Comparison of ENCODE assay signal across 21 mouse cellular contexts in the genomic region with DNA sequence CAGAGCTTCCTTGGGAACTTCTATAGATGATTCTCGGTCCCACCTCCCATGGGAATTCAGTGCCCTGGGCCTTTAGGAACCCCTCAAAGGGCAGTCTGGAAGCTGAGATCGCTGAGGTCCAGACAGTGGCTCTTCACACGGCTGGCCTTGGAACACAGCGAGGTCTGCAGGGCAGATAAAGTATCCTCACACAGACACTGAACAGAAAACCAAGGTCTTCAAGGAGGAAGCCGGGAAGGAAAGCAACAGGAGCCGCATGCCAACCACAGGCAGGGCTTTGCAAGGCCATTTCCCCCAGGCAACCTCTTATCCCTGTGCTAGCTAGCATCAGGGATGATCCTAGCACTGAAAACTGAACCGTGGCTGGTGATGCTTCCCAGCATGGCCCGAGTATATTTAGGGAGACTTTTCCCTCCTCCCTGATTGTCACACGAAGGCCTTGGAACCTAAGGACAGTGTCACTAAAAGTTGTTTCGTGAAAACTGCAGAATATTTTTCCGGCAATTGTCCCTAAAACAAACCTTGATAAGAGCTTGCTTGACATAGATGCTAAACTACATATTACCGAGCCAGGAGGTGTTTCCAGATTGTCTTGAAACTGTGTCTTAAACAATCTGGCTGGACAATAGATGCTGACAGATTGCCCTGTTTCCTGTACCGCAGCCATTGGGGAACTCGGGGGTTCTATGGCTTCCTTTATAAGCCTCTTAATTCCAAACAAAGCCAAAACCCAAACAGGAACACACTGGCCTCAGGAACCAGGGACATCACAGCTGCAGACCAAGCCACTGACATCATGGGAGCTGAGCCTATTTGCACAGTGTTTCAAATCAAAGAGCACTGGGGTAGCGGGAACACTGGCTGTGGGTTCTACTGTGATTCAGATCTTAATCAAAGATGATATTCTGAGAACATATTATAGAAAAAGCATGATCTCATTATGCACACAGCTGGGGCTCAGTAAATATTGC. TPM values are rescaled to one million over a fixed set of nuclear protein-coding genes. Genes with fewer than 3 reads are reported as not detected.
DNase-seq lines count a peak whose midpoint lies in the region; ATAC-seq and TF ChIP-seq lines count a peak whose summit lies in the region.
"Had no signal": no experiment of that assay in that cellular context is flagged by ENCODE, and none has a peak within 500 bp of the region (broad histone marks: within the 10 kb centered on the region; RNA-seq: fewer than 3 reads in every experiment).

No protein-coding gene starts in this region.

- TF ChIP-seq CTCF in lung, embryonic 14.5 days (IDR thresholded peaks at IDR 0.05; ENCODE audit: low read depth), result no peak

- no peak overlapping the region for H3K4me2 ChIP-seq in lung, embryonic 14.5 days
- H3K4me2 ChIP-seq: embryonic facial prominence, embryonic 12.5 days; forebrain, embryonic 13.5 days; heart, embryonic 12.5 days; hindbrain, embryonic 15.5 days; limb, embryonic 12.5 days; liver, embryonic 13.5 days; midbrain, embryonic 13.5 days; stomach, embryonic 15.5 days had no signal

- no peaks in the 10 kb centered on the region for H3K9me3 ChIP-seq in lung, embryonic 14.5 days (ENCODE audit: low read depth, low read length)
- H3K9me3 ChIP-seq: embryonic facial prominence, embryonic 12.5 days; forebrain, embryonic 13.5 days; heart, embryonic 12.5 days; hindbrain, embryonic 15.5 days; limb, embryonic 12.5 days; liver, embryonic 13.5 days; midbrain, embryonic 13.5 days; stomach, embryonic 15.5 days had no signal

- H3K36me3 ChIP-seq in lung, embryonic 14.5 days (ENCODE audit: insufficient read depth), result no peaks in the 10 kb centered on the region
- H3K36me3 ChIP-seq: embryonic facial prominence, embryonic 12.5 days; heart, embryonic 12.5 days; hindbrain, embryonic 15.5 days; limb, embryonic 12.5 days; liver, embryonic 13.5 days; midbrain, embryonic 13.5 days; stomach, embryonic 15.5 days had no signal

- WGBS in lung, embryonic 14.5 days, result 49% methylated on average over 15 of the region's 15 CpGs

- DNase-seq in frontal cortex, postnatal 10 days (ENCODE audit: low spot score in 2 of 2), result no peak
- DNase-seq in lung, embryonic 14.5 days, result peak; percentile 35
- no peak for DNase-seq in lung, adult 18-20 months
- peak; percentile 25 for DNase-seq in 416B (ENCODE audit: low read depth)
- DNase-seq in adrenal gland, postnatal 36 days, result peak; percentile 33 to 51
- DNase-seq in cerebellum, adult 9-11 months, result no peak
- DNase-seq: cerebellum, adult 9-10 months; heart, postnatal 14 days; liver, embryonic 13.5 days had no signal

- no peaks in the 10 kb centered on the region for H3K4me1 ChIP-seq in lung, embryonic 14.5 days (ENCODE audit: insufficient read depth)
- H3K4me1 ChIP-seq: liver, embryonic 13.5 days had no signal

- ATAC-seq in frontal cortex, adult (ENCODE audit: low TSS enrichment), result peak; percentile 21; the same call in 1 of the 2 replicates
- ATAC-seq in lung, embryonic 14.5 days (ENCODE audit: insufficient read depth), result no peak
- ATAC-seq: intestine, postnatal 0 days; lung, postnatal 0 days had no signal

- H3K27ac ChIP-seq in lung, embryonic 14.5 days (ENCODE audit: low read depth), result no peak overlapping the region
- H3K27ac ChIP-seq: embryonic facial prominence, embryonic 12.5 days; forebrain, embryonic 13.5 days; hindbrain, embryonic 15.5 days; limb, embryonic 12.5 days; liver, embryonic 13.5 days; midbrain, embryonic 13.5 days; stomach, embryonic 15.5 days had no signal

- no peaks in the 10 kb centered on the region for H3K27me3 ChIP-seq in lung, embryonic 14.5 days (ENCODE audit: insufficient read depth, low read length)
- H3K27me3 ChIP-seq: embryonic facial prominence, embryonic 12.5 days; hindbrain, embryonic 15.5 days; limb, embryonic 12.5 days; midbrain, embryonic 13.5 days; stomach, embryonic 15.5 days had no signal

- no peak overlapping the region for H3K4me3 ChIP-seq in lung, embryonic 14.5 days (ENCODE audit: low read depth, low read length)
- H3K4me3 ChIP-seq: embryonic facial prominence, embryonic 12.5 days; erythroblast, embryonic 14.5 days; forebrain, embryonic 13.5 days; heart, embryonic 12.5 days; hindbrain, embryonic 15.5 days; limb, embryonic 12.5 days; liver, embryonic 13.5 days; midbrain, embryonic 13.5 days; myocyte; stomach, embryonic 15.5 days had no signal

- no peak overlapping the region for H3K9ac ChIP-seq in lung, embryonic 14.5 days
- H3K9ac ChIP-seq: embryonic facial prominence, embryonic 12.5 days; forebrain, embryonic 13.5 days; heart, embryonic 12.5 days; hindbrain, embryonic 15.5 days; limb, embryonic 12.5 days; liver, embryonic 13.5 days; midbrain, embryonic 13.5 days; stomach, embryonic 15.5 days had no signal

RNA-seq across cellular contexts. Expression of gene Ptpn3, which starts 27.8 kb away (rescaled TPM):
- polyA plus RNA-seq in lung, embryonic 14.5 days (2014; fragmentation: Nextera tagmentation; extraction: Ambion mirVana), result 4.4 and 4.9 TPM in 2 replicates
- total RNA-seq in adrenal gland, postnatal 36 days (2021), result 10 to 100 TPM; 22.8 to 35.6 TPM
- polyA plus RNA-seq: erythroblast, embryonic 14.5 days had no signal

Comparison
In these comparisons a context has a peak if more than half of its experiments do, and no peak if none do; other contexts are left out.
1. DNase-seq: peak in lung, embryonic 14.5 days (single experiment), 416B (single experiment) and adrenal gland, postnatal 36 days (2 of 2); none in frontal cortex, postnatal 10 days (0 of 2), lung, adult 18-20 months (0 of 2) and cerebellum, adult 9-11 months (single experiment).